Mouse (Mus musculus) left cerebral cortex, postnatal 10 days (tissue): ENCODE data around the gene Arfip2. TPM values are rescaled to one million over a fixed set of nuclear protein-coding genes. Genes with fewer than 3 reads are reported as not detected.

Source experiments
- DNase-seq, 2 experiments: peaks; one replicate each; pipeline ENCODE4 v3.0.0; 2021 to 2022; ENCODE audit warnings: low spot score in 2 of 2, mixed read lengths in 1 of 2; ENCODE audit errors: extremely low spot score in 1 of 2
- intact Hi-C: fragments of 180-260 bp; cut with DNase I; formaldehyde crosslinking; loops from one replicate; pipeline ENCODE4 v1.15.1; 2025
- total RNA-seq, 2 experiments: library from RNA; stranded (reverse); gene quantifications; 2 replicates each; pipeline ENCODE4 v1.2.3; 2021

Arfip2 gene
- total RNA-seq, 2 experiments from 2014 or later: 88.1 to 97.9 TPM

DNA sequence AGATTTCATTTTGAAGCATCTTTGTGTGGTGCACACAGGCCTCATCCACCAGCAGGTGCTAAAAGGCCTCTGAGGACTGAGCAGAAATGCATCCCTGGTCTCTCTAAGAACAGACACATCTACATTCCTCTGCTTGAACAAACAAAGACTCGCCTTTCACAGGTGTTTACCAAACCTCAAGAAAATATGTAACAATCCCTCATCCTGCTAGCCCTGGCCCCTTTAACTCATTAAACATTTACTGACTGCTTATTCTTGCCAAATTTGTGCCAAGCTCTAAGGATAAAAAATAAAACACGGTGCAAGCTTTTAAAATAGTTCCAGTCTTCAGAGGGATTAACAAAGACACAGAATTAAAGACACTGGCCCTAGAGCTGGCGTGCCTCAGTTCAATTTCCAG, 20.5 kb downstream of the Arfip2 start:
- intact Hi-C loops: no loop called here
- DNase-seq: no peak

GRCm38 (mm10) chr7:105617810-105618209, 22.4 kb downstream of the Arfip2 start:
- DNase-seq: no peak
- intact Hi-C loops: no loop called here

- intact Hi-C loops: no loop called here
- no peak for DNase-seq
Observed at GRCm38 (mm10) chr7:105616561-105616960, 23.7 kb downstream of the Arfip2 start.

DNA sequence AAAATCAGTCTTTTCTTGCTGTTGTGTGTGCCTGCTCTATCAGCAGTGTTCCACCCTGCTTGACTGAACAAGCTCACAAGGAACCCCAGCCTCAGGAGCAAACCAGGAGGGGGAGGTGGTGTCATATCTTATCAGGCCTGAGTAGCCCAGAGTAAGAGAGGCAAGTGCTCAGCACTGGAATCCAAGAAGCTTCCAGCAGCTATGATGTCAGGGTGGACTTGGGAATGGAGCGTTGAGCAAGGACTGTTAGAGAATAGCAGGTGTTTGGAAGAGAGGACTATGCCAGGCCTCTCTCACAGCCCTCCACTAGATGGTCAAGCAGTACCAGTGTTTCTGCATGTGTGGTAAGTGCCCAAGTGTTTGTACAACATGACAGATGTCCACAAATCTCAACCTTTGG, 24.5 kb downstream of the Arfip2 start:
- DNase-seq: no peak
- intact Hi-C loops: no loop called here

- no peak for DNase-seq
- intact Hi-C loops: no loop called here
Observed at GRCm38 (mm10) chr7:105614400-105614799, 25.8 kb downstream of the Arfip2 start.

DNA sequence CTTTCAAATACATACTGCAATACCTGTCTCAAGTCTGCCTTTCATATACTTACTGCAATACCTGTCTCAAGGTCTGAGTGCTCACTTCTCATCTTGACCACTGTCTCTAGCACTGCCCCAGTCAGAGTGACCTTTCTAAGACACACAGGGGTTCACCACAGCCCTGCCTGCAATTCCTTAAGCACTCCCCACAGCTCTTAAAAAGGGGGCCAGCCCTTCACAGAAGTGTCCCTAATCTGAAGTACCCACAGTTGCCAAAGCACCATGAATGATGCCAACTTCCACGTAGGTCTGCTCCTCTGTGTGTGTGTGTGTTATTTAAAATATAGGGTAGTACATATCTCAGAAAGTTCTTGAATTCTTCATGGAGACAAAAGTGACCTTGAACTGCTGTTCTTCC, 28.4 kb downstream of the Arfip2 start:
- no peak for DNase-seq

GRCm38 (mm10) chr7:105608467-105608866, 31.7 kb downstream of the Arfip2 start:
- intact Hi-C loops: no loop called here
- no peak for DNase-seq

More for the DNA sequence above, 28.4 kb downstream of the Arfip2 start:
- intact Hi-C loops: no loop called here

- peak; percentile 46 to 77 for DNase-seq
- intact Hi-C loops: loop anchor here (5.0 kb wide), 1 partner anchor 51 kb away; the partner anchor contains the start of gene Smpd1
Observed at GRCm38 (mm10) chr7:105602860-105603623, 37.2 kb downstream of the Arfip2 start.

- intact Hi-C loops: no loop called here
- DNase-seq: no peak
Observed at GRCm38 (mm10) chr7:105590097-105590496, 50.1 kb downstream of the Arfip2 start.

GRCm38 (mm10) chr7:105588325-105588912, 51.8 kb downstream of the Arfip2 start:
- intact Hi-C loops: no loop called here
- no peak for DNase-seq

Other genes with a start within 250 kb of the Arfip2 start
- 10 to 100 TPM; 67.7 to 71.4 TPM for gene Fam160a2, start 240.4 kb downstream of the Arfip2 start, total RNA-seq
- under 1 TPM; 0.36 to 0.43 TPM for gene Cnga4, start 235.8 kb downstream of the Arfip2 start, total RNA-seq
- 10 to 100 TPM; 28.8 to 35.4 TPM for gene Cckbr, start 214.7 kb downstream of the Arfip2 start, total RNA-seq
- gene Cavin3, start 158.1 kb downstream of the Arfip2 start, total RNA-seq: 10 to 100 TPM; 11.1 to 13.4 TPM
- gene Smpd1, start 86.1 kb downstream of the Arfip2 start, total RNA-seq: 100 to 1,000 TPM in 1 of 2 experiments, 10 to 100 TPM in 1; 99.5 to 101 TPM
- 100 to 1,000 TPM; 422 to 438 TPM for gene Apbb1, start 58.8 kb downstream of the Arfip2 start, total RNA-seq
- gene Hpx, start 40.3 kb downstream of the Arfip2 start, total RNA-seq: not detected
- 100 to 1,000 TPM; 144 to 151 TPM for gene Trim3, start 6.8 kb downstream of the Arfip2 start, total RNA-seq
- 10 to 100 TPM; 76.9 to 82.2 TPM for gene Timm10b, start 360 bp downstream of the Arfip2 start, total RNA-seq
- 10 to 100 TPM; 10.8 to 11.6 TPM for gene Gm45799, start 136 bp upstream of the Arfip2 start, total RNA-seq
- 1 to 10 TPM; 4.9 to 6.1 TPM for gene Dnhd1, start 10.4 kb upstream of the Arfip2 start, total RNA-seq
- gene Ilk, start 96.2 kb upstream of the Arfip2 start, total RNA-seq: 100 to 1,000 TPM in 1 of 2 experiments, 10 to 100 TPM in 1; 97.7 to 117 TPM
- 10 to 100 TPM in 1 of 2 experiments, 1 to 10 TPM in 1; 9.9 to 16.0 TPM for gene Rrp8, start 97.0 kb upstream of the Arfip2 start, total RNA-seq
- 100 to 1,000 TPM; 144 to 152 TPM for gene Taf10, start 103.9 kb upstream of the Arfip2 start, total RNA-seq
- 10 to 100 TPM; 32.6 to 40.0 TPM for gene Tpp1, start 111.8 kb upstream of the Arfip2 start, total RNA-seq
- gene Dchs1, start 147.2 kb upstream of the Arfip2 start, total RNA-seq: 10 to 100 TPM; 31.1 to 34.7 TPM
- gene Mrpl17, start 170.7 kb upstream of the Arfip2 start, total RNA-seq: 100 to 1,000 TPM; 109 to 110 TPM